Mouse (Mus musculus) mouse embryonic stem cell (cell line): ENCODE results near the gene Arhgef25.
"Not testable (repeated sequence)": the region's sequence is repeated elsewhere in the genome, so short reads cannot be mapped to it uniquely, and the experiment has no call there.

Experiments
- in situ Hi-C, 2 experiments: fragments of 300-500 bp; cut with MboI; formaldehyde crosslinking; loops; 1 replicate in 1 of 2; 3 replicates in 1 of 2; pipeline ENCODE4 v1.14.3; 2019 to 2020; ENCODE audit warnings: low sequenced_read_pairs in 2 of 2, low pct_unique_long_range_greater_than_20kb in 1 of 2, mixed read lengths in 1 of 2; ENCODE audit not compliant: unreplicated experiment in 1 of 2

Gene Arhgef25

GRCm38 (mm10) chr10:127176756-127177155, 13.1 kb downstream of the Arhgef25 start:
- in situ Hi-C loops, result loop anchor here (5.0 to 10.0 kb wide), 2 partner anchors 52 to 161 kb away; partner anchors contain the start of gene Os9 (in 1 of the 2)

- in situ Hi-C loops, result loop anchor here (5.0 to 10.0 kb wide), 2 partner anchors 51 to 161 kb away; partner anchors contain the start of gene Os9 (in 1 of the 2)
These were observed 13.7 kb downstream of the Arhgef25 start for GRCm38 (mm10) chr10:127176228-127176627.

GRCm38 (mm10) chr10:127174170-127174569, 15.7 kb downstream of the Arhgef25 start:
- in situ Hi-C loops, result loop anchor here in 1 of 2 experiments (5.0 to 10.0 kb wide), 2 partner anchors 49 to 158 kb away; partner anchors contain the start of gene Os9

GRCm38 (mm10) chr10:127173148-127174065, 16.5 kb downstream of the Arhgef25 start:
- in situ Hi-C loops, result loop anchor here in 1 of 2 experiments (5.0 to 10.0 kb wide), 2 partner anchors 49 to 159 kb away; partner anchors contain the start of gene Os9

GRCm38 (mm10) chr10:127171631-127172200, 18.2 kb downstream of the Arhgef25 start:
- in situ Hi-C loops, result loop anchor here in 1 of 2 experiments (5.0 to 10.0 kb wide), 2 partner anchors 47 to 161 kb away; partner anchors contain the start of gene Os9

GRCm38 (mm10) chr10:127170837-127171272, 19.0 kb downstream of the Arhgef25 start:
- in situ Hi-C loops, result loop anchor here in 1 of 2 experiments (5.0 to 10.0 kb wide), 2 partner anchors 46 to 161 kb away; partner anchors contain the start of gene Os9

GRCm38 (mm10) chr10:127170002-127170401, 19.9 kb downstream of the Arhgef25 start:
- in situ Hi-C loops, result loop anchor here in 1 of 2 experiments (5.0 to 10.0 kb wide), 2 partner anchors 45 to 162 kb away; partner anchors contain the start of gene Os9

GRCm38 (mm10) chr10:127167614-127168192, 22.2 kb downstream of the Arhgef25 start:
- in situ Hi-C loops, result no loop called here

- in situ Hi-C loops, result no loop called here
These were observed 22.9 kb downstream of the Arhgef25 start for GRCm38 (mm10) chr10:127166771-127167613.

- in situ Hi-C loops, result no loop called here
These were observed 23.5 kb downstream of the Arhgef25 start for GRCm38 (mm10) chr10:127166404-127166715.

- in situ Hi-C loops, result no loop called here
These were observed 24.1 kb downstream of the Arhgef25 start for GRCm38 (mm10) chr10:127165654-127166403.

GRCm38 (mm10) chr10:127165354-127165653, 24.6 kb downstream of the Arhgef25 start:
- in situ Hi-C loops, result no loop called here

- in situ Hi-C loops, result no loop called here
These were observed 25.1 kb downstream of the Arhgef25 start, which contains the start of gene B4galnt1 for GRCm38 (mm10) chr10:127164631-127165353. TSS of gene B4galnt1 (plus strand) at chr10:127165225.

- in situ Hi-C loops, result no loop called here
These were observed 25.7 kb downstream of the Arhgef25 start for GRCm38 (mm10) chr10:127164190-127164589.

- in situ Hi-C loops, result not testable (repeated sequence)
These were observed 27.1 kb downstream of the Arhgef25 start for GRCm38 (mm10) chr10:127162771-127163261.

- in situ Hi-C loops, result no loop called here
These were observed 29.2 kb downstream of the Arhgef25 start for GRCm38 (mm10) chr10:127160728-127161127.

- in situ Hi-C loops, result no loop called here
These were observed 29.8 kb downstream of the Arhgef25 start for GRCm38 (mm10) chr10:127160081-127160480.
